Mouse (Mus musculus) liver, embryonic 16.5 days (tissue): ENCODE measurements around the gene Timm13. TPM values are rescaled to one million over a fixed set of nuclear protein-coding genes. Genes with fewer than 3 reads are reported as not detected.

Source experiments
- ATAC-seq: fragments of 200-750 bp; cut with Nextera tagmentation; 2 replicates; pipeline ENCODE4 v1.8.0; 2017; ENCODE audit warnings: low read depth, mild to moderate bottlenecking, moderate number of reproducible peaks, moderate library complexity
- H3K27ac ChIP-seq: fragments of 300-500 bp; sonication (generic); 2 replicates; pipeline ENCODE4 v1.5.1; 2014; ENCODE audit warnings: mild to moderate bottlenecking, low read length
- H3K27me3 ChIP-seq: fragments of 300-500 bp; sonication (generic); 2 replicates; pipeline ENCODE4 v1.6.1; 2014; ENCODE audit warnings: low read depth, low read length, mixed read lengths; ENCODE audit not compliant: control insufficient read depth, insufficient read depth
- H3K36me3 ChIP-seq: fragments of 300-500 bp; sonication (generic); 2 replicates; pipeline ENCODE4 v1.6.1; 2014; ENCODE audit warnings: mild to moderate bottlenecking; ENCODE audit not compliant: control insufficient read depth, insufficient read depth
- H3K4me1 ChIP-seq: fragments of 300-500 bp; sonication (generic); 2 replicates; pipeline ENCODE4 v1.6.1; 2014; ENCODE audit warnings: low read depth, low read length, mixed read lengths; ENCODE audit not compliant: control insufficient read depth
- H3K4me2 ChIP-seq: fragments of 300-500 bp; sonication (generic); 2 replicates; pipeline ENCODE4 v1.6.1; 2014; ENCODE audit warnings: low read depth, low read length, mixed read lengths
- H3K4me3 ChIP-seq: fragments of 300-500 bp; sonication (generic); 2 replicates; pipeline ENCODE4 v1.5.1; 2014; ENCODE audit warnings: low read depth, mild to moderate bottlenecking, low read length
- H3K9ac ChIP-seq: fragments of 300-500 bp; sonication (generic); 2 replicates; pipeline ENCODE4 v1.6.1; 2014; ENCODE audit warnings: low read depth, low read length
- H3K9me3 ChIP-seq: fragments of 300-500 bp; sonication (generic); replicated peaks from 2 replicates; pipeline ENCODE4 v1.6.1; 2016; ENCODE audit warnings: low read length; ENCODE audit not compliant: control insufficient read depth
- WGBS: fragments of 180-500 bp; shearing (Covaris S2); extraction: QIAGEN DNeasy Blood & Tissue Kit; methylation state at CpG from one replicate; pipeline ENCODE4 v1.1.7; 2014; ENCODE audit not compliant: insufficient replicate concordance; 5-methylcytosine and 5-hydroxymethylcytosine counted together
- polyA plus RNA-seq: library from polyadenylated mRNA; unstranded; fragments of >200 nt; fragmentation: Nextera tagmentation; extraction: Ambion mirVana; gene quantifications from 2 replicates; pipeline ENCODE4 v1.2.1, GENCODE M21; 2015

Timm13 gene
- polyA plus RNA-seq, 1 experiment from 2014 or later = 151 TPM

- WGBS = 48% methylated on average over 11 of the region's 11 CpGs
- Histone ChIP-seq H3K9ac (no peak overlapping the region), H3K36me3 (no peaks in the 10 kb centered on the region), H3K27me3 (peaks cover 20% of the 10 kb centered on the region), H3K4me3 (no peak overlapping the region), H3K4me2 (no peak overlapping the region), H3K4me1 (no peaks in the 10 kb centered on the region), H3K27ac (no peak overlapping the region), H3K9me3 (no peaks in the 10 kb centered on the region)
- ATAC-seq = no peak
These were observed 13.6 kb downstream of the Timm13 start for GRCm38 (mm10) chr10:80887181-80887580.

GRCm38 (mm10) chr10:80881301-80881700 is 19.5 kb downstream of the Timm13 start:
- H3K36me3 ChIP-seq = no peaks in the 10 kb centered on the region
- no peaks in the 10 kb centered on the region for H3K9me3 ChIP-seq
- no peaks in the 10 kb centered on the region for H3K27me3 ChIP-seq
- H3K4me2 ChIP-seq = no peak overlapping the region
- ATAC-seq = no peak
- no peak overlapping the region for H3K27ac ChIP-seq
- H3K4me1 ChIP-seq = peaks cover 23% of the 10 kb centered on the region
- H3K9ac ChIP-seq = no peak overlapping the region
- no peak overlapping the region for H3K4me3 ChIP-seq
- WGBS = 19% methylated on average over 10 of the region's 10 CpGs

DNA sequence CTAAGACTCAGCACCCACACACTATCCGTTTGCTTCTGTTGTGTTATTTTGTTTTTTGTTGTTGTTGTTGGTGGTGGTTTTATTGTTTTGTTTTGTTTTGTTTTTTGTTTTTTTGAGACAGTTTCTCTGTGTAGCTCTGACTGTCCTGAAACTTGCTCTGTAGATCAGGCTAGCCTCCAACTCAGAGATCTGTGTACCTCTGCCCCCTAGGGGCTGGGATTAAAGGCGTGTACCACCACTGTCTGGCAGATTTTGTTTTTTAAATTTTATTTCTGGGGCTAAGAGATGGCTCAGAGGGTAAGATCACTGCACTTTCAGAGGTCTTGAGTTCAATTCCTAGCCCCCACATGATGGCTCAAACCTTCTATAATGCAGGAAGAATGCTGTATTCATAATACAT is 19.9 kb downstream of the Timm13 start:
- Histone ChIP-seq H3K27ac (peak overlapping the region; percentile 45), H3K4me3 (no peak overlapping the region), H3K4me1 (peaks cover 23% of the 10 kb centered on the region), H3K27me3 (no peaks in the 10 kb centered on the region), H3K36me3 (no peaks in the 10 kb centered on the region), H3K9me3 (no peaks in the 10 kb centered on the region), H3K4me2 (peak overlapping the region; percentile 25; the same call in 1 of the 2 replicates), H3K9ac (no peak overlapping the region)
- WGBS = 55% methylated on average over 2 of the region's 2 CpGs
- no peak for ATAC-seq

DNA sequence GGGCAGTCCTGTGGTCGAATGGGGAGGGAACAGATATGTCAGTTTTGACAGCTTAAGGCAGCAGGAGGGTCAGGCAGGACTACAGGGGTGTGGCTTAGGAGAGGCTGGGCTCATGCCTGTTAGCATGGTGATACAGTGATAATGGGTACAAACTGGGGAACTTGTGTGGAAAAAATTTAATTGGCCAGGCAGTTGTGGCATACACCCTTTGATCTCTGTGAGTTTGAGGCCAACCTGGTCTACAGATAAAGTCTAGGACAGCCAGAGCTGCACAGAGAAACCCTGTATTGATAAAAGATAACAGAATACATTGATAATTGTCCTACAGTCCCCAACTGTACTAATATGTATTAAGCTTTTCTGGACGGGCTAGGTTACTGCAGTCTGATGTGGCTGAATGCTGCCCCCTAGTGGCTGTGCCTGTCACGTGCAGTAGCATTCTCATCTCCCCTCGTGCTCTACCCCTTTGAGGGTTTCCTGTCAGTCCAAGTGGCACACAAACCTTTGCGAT is 20.6 kb downstream of the Timm13 start:
- ATAC-seq = peak; percentile 92
- Histone ChIP-seq H3K9ac (0 out of 2 replicates have a peak overlapping the region, but pooled peaks have one; percentile 4), H3K4me1 (peaks cover 23% of the 10 kb centered on the region), H3K4me2 (peak overlapping the region; percentile 25; the same call in 1 of the 2 replicates), H3K27me3 (no peaks in the 10 kb centered on the region), H3K9me3 (no peaks in the 10 kb centered on the region), H3K4me3 (no peak overlapping the region), H3K36me3 (no peaks in the 10 kb centered on the region), H3K27ac (peak overlapping the region; percentile 45)
- 4% methylated on average over 5 of the region's 5 CpGs for WGBS

GRCm38 (mm10) chr10:80876594-80876993 is 24.2 kb downstream of the Timm13 start:
- Histone ChIP-seq H3K27me3 (peaks cover 2% of the 10 kb centered on the region; the same call in 1 of the 2 replicates), H3K4me1 (peaks cover 23% of the 10 kb centered on the region), H3K9ac (no peak overlapping the region), H3K9me3 (no peaks in the 10 kb centered on the region), H3K4me2 (no peak overlapping the region), H3K36me3 (no peaks in the 10 kb centered on the region), H3K4me3 (no peak overlapping the region), H3K27ac (peak overlapping the region; percentile 27; the same call in 1 of the 2 replicates)
- ATAC-seq = no peak
- 46% methylated on average over 3 of the region's 3 CpGs for WGBS

- H3K9me3 ChIP-seq = no peaks in the 10 kb centered on the region
- no peak overlapping the region for H3K9ac ChIP-seq
- 24% methylated on average over 5 of the region's 5 CpGs for WGBS
- no peaks in the 10 kb centered on the region for H3K36me3 ChIP-seq
- H3K4me3 ChIP-seq = no peak overlapping the region
- no peak overlapping the region for H3K27ac ChIP-seq
- H3K4me2 ChIP-seq = no peak overlapping the region
- H3K4me1 ChIP-seq = peaks cover 25% of the 10 kb centered on the region
- ATAC-seq = no peak
- peaks cover 3% of the 10 kb centered on the region; the same call in 1 of the 2 replicates for H3K27me3 ChIP-seq
These were observed 24.7 kb downstream of the Timm13 start for GRCm38 (mm10) chr10:80876028-80876427.

GRCm38 (mm10) chr10:80874035-80874434 is 26.7 kb downstream of the Timm13 start:
- no peak overlapping the region for H3K4me3 ChIP-seq
- no peak overlapping the region for H3K27ac ChIP-seq
- peaks cover 3% of the 10 kb centered on the region; the same call in 1 of the 2 replicates for H3K27me3 ChIP-seq
- 76% methylated on average over 9 of the region's 9 CpGs for WGBS
- H3K9ac ChIP-seq = no peak overlapping the region
- peaks cover 6% of the 10 kb centered on the region for H3K4me1 ChIP-seq
- ATAC-seq = no peak
- H3K36me3 ChIP-seq = no peaks in the 10 kb centered on the region
- no peak overlapping the region for H3K4me2 ChIP-seq
- no peaks in the 10 kb centered on the region for H3K9me3 ChIP-seq

DNA sequence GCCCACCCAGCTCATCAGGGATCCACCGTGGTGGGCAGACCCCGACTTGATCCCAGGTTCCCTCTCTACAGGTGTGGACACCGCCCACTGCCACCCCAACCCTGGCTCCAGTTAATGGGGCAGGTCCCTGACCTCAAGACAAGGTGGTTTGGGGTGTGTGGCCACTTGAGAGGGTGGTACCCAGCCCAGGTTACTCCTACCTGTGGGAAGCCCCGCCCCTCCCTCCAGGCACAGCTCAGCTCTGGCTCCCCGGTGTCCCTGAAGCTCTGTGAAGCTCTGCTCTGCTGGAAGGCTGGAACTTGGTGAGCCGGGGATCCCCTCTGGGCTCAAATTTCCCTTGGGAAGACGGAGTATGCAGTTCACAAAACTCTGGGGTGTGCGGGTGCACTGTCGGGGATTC is 29.2 kb downstream of the Timm13 start, which contains the start of gene Tmprss9:
Tmprss9 (plus strand) TSS at position 268 of the 400 bp plus-strand sequence.
- Histone ChIP-seq H3K9ac (no peak within 1 kb of the TSS), H3K9me3 (no peaks in the 10 kb centered on the region), H3K36me3 (peaks cover 15% of the 10 kb centered on the region), H3K4me3 (no peak within 1 kb of the TSS), H3K4me1 (peaks cover 5% of the 10 kb centered on the region), H3K27me3 (peaks cover 3% of the 10 kb centered on the region; the same call in 1 of the 2 replicates), H3K27ac (no peak within 1 kb of the TSS), H3K4me2 (no peak within 1 kb of the TSS)
- no peak for ATAC-seq
- WGBS = 21% methylated on average over 9 of the region's 9 CpGs

GRCm38 (mm10) chr10:80870993-80871392 is 29.8 kb downstream of the Timm13 start:
- WGBS = 69% methylated on average over 3 of the region's 6 CpGs
- Histone ChIP-seq H3K9me3 (no peaks in the 10 kb centered on the region), H3K4me2 (no peak overlapping the region), H3K4me3 (no peak overlapping the region), H3K27ac (no peak overlapping the region), H3K9ac (no peak overlapping the region), H3K27me3 (peaks cover 3% of the 10 kb centered on the region; the same call in 1 of the 2 replicates), H3K4me1 (peaks cover 2% of the 10 kb centered on the region), H3K36me3 (peaks cover 21% of the 10 kb centered on the region)
- no peak for ATAC-seq
